Mouse (Mus musculus) cerebellum, adult 2 months (tissue): ENCODE results near the gene Itga11. TPM values are rescaled to one million over a fixed set of nuclear protein-coding genes. Genes with fewer than 3 reads are reported as not detected.

Experiments used
- DNase-seq, 2 experiments: peaks; one replicate each; pipeline ENCODE4 v3.0.0; 2021
- H3K27ac ChIP-seq: fragments of 200-500 bp; 2 replicates; pipeline ENCODE4 v1.5.1; 2012; ENCODE audit warnings: low read length, control low read depth, inconsistent platforms; ENCODE audit not compliant: insufficient read depth
- H3K27me3 ChIP-seq: fragments of 200-500 bp; 2 replicates; pipeline ENCODE4 v1.6.1; 2012; ENCODE audit warnings: inconsistent platforms, mild to moderate bottlenecking, low read length, moderate library complexity; ENCODE audit not compliant: control insufficient read depth, insufficient read depth
- H3K4me1 ChIP-seq: fragments of 200-500 bp; 2 replicates; pipeline ENCODE4 v1.6.1; 2011; ENCODE audit warnings: low read length; ENCODE audit not compliant: control insufficient read depth, insufficient read depth
- H3K4me3 ChIP-seq: fragments of 200-500 bp; replicated peaks from 2 replicates; pipeline ENCODE3; 2011; ENCODE audit warnings: mild to moderate bottlenecking, low read depth, low read length, control low read depth; ENCODE audit not compliant: insufficient read depth
- CTCF ChIP-seq: fragments of 200-500 bp; IDR thresholded peaks from 2 replicates; pipeline ENCODE4 v1.5.1; 2011; ENCODE audit warnings: low read depth, mild to moderate bottlenecking, control low read depth, low read length, moderate library complexity, borderline replicate concordance; ENCODE audit not compliant: insufficient read depth
- POLR2A ChIP-seq: fragments of 200-500 bp; IDR thresholded peaks from 2 replicates; pipeline ENCODE4 v1.6.1; 2011; ENCODE audit warnings: low read length, control low read depth, borderline replicate concordance; ENCODE audit not compliant: insufficient read depth
- WGBS: fragments of 180-500 bp; shearing (Covaris S2); methylation state at CpG from one replicate; pipeline ENCODE4 v1.1.7; 2018; 5-methylcytosine and 5-hydroxymethylcytosine counted together
- polyA plus RNA-seq: library from polyadenylated mRNA; depleted of rRNA; stranded (reverse); fragments of >200 nt; gene quantifications from 2 replicates; pipeline ENCODE4 v1.2.3, GENCODE M21; 2012; rRNA removed

The Itga11 gene
- polyA plus RNA-seq, 1 experiment, result 0.29 TPM

- TF ChIP-seq CTCF (no peak), POLR2A (no peak)
- Histone ChIP-seq H3K4me1 (no peaks in the 10 kb centered on the region), H3K4me3 (no peak overlapping the region), H3K27ac (no peak overlapping the region), H3K27me3 (no peaks in the 10 kb centered on the region)
- no peak for DNase-seq
- WGBS, result 33% methylated on average over 7 of the region's 7 CpGs
Measured at GRCm38 (mm10) chr9:62826456-62826855, 148.8 kb downstream of the Itga11 start.

DNA sequence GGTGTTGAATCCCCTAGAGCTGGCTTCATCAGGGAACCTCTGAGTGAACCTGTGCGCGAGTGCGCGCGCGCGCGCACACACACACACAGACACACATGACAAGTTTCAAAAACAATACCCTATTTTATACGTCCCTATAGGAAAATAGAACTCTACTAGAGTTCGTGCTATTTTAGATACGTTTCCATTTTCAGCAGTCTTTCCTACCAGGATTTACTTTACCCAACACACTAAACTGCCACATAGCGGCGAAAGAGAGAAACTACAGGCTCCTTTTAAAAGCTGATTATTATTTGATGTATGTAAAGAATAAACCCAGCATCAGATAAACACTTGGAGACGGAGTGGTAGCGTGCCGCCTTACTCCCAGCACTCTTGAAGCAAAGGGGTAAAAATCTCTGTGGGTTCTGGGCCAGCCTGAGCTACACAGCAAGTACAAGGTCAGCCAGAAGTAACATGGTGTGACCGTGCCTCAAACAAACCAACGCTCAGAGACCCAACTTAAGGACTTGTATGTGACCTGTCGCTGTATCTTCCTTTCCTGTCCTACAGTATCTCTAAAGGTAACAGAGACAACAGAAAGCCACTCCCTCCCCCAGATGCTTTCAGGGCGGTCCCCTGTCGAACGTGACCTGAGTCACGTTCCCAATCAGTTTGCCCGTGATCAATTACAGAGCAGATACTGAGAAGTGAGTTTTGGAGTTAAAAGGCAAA lies 150.5 kb downstream of the Itga11 start:
- WGBS, result 4% methylated on average over 24 of the region's 24 CpGs
- Histone ChIP-seq H3K4me3 (peak overlapping the region; percentile 46), H3K4me1 (no peaks in the 10 kb centered on the region), H3K27ac (no peak overlapping the region), H3K27me3 (no peaks in the 10 kb centered on the region)
- 0 out of 2 replicates have a peak, but pooled peaks have one; percentile 0 for TF ChIP-seq CTCF
- TF ChIP-seq POLR2A, result no peak
- peak; percentile 33 to 45 for DNase-seq

DNA sequence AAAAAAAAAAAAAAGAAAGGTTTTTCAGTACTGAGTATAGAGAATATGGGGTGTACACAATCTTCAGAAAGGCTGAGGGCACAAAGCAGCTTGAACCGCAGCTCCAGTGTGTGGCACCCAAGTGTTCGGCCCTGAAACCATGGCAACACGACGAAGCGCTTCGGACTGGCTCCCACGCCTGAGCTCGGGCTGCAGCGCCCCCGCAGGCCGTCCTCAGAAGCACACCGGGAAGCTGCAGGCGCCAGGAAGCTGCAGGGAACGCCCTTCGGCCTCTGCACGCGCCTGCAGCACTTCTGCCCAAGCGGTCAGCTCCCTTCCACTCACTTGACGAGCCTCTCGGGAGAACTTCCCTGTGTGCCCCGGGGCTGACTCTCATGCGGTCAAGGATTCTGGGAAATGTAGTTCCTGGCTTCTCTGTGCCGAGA lies 151.0 kb downstream of the Itga11 start:
- Histone ChIP-seq H3K27ac (no peak overlapping the region), H3K4me1 (no peaks in the 10 kb centered on the region), H3K27me3 (no peaks in the 10 kb centered on the region), H3K4me3 (peak overlapping the region; percentile 46)
- TF ChIP-seq CTCF (peak; percentile 76), POLR2A (peak; percentile 33; the same call in 1 of the 2 replicates)
- WGBS, result under 1% methylated on average over 23 of the region's 23 CpGs
- peak; percentile 94 to 95 for DNase-seq

- DNase-seq, result no peak
- H3K4me3 ChIP-seq, result no peak overlapping the region
Measured at GRCm38 (mm10) chr9:62829877-62830276, 152.3 kb downstream of the Itga11 start.

More at GRCm38 (mm10) chr9:62829877-62830276, 152.3 kb downstream of the Itga11 start:
- Histone ChIP-seq H3K27me3 (no peaks in the 10 kb centered on the region), H3K4me1 (no peaks in the 10 kb centered on the region), H3K27ac (no peak overlapping the region)
- TF ChIP-seq POLR2A (no peak), CTCF (no peak)
- WGBS, result 90% methylated on average over 6 of the region's 6 CpGs

Other genes starting within 250 kb of the Itga11 start
- gene Coro2b, start 140.8 kb upstream of the Itga11 start, polyA plus RNA-seq, result 210 and 244 TPM in 2 replicates
- gene Fem1b, start 134.1 kb downstream of the Itga11 start, polyA plus RNA-seq, result 42.0 and 43.3 TPM in 2 replicates
- gene Cln6, start 161.0 kb downstream of the Itga11 start, polyA plus RNA-seq, result 17.6 and 22.1 TPM in 2 replicates
- 5.5 and 9.2 TPM in 2 replicates for gene Calml4, start 180.3 kb downstream of the Itga11 start, polyA plus RNA-seq